Mouse (Mus musculus) neural tube, embryonic 15.5 days (tissue): ENCODE measurements around the gene Mpig6b. TPM values are rescaled to one million over a fixed set of nuclear protein-coding genes. Genes with fewer than 3 reads are reported as not detected.
A peak's percentile ranks its signal among the peaks of the same experiment; 100 is the strongest.

Experiments
- ATAC-seq: fragments of 200-750 bp; cut with Nextera tagmentation; 2 replicates; pipeline ENCODE4 v1.8.0; 2017; ENCODE audit warnings: mild to moderate bottlenecking, moderate TSS enrichment, moderate library complexity; ENCODE audit not compliant: low FRiP score
- H3K27ac ChIP-seq: fragments of 300-500 bp; sonication (generic); replicated peaks from 2 replicates; pipeline ENCODE4 v1.5.1; 2015; ENCODE audit warnings: mild to moderate bottlenecking, inconsistent platforms
- H3K27me3 ChIP-seq: fragments of 300-500 bp; sonication (generic); replicated peaks from 2 replicates; pipeline ENCODE4 v1.6.1; 2015; ENCODE audit warnings: inconsistent platforms
- H3K36me3 ChIP-seq: fragments of 300-500 bp; sonication (generic); 2 replicates; pipeline ENCODE4 v1.6.1; 2015; ENCODE audit warnings: inconsistent platforms
- H3K4me1 ChIP-seq: fragments of 300-500 bp; sonication (generic); 2 replicates; pipeline ENCODE4 v1.6.1; 2015; ENCODE audit warnings: inconsistent platforms
- H3K4me2 ChIP-seq: fragments of 300-500 bp; sonication (generic); 2 replicates; pipeline ENCODE4 v1.6.1; 2015; ENCODE audit warnings: inconsistent platforms, mild to moderate bottlenecking, moderate library complexity
- H3K4me3 ChIP-seq: fragments of 300-500 bp; sonication (generic); replicated peaks from 2 replicates; pipeline ENCODE4 v1.5.1; 2015; ENCODE audit warnings: mild to moderate bottlenecking, inconsistent platforms
- H3K9ac ChIP-seq: fragments of 300-500 bp; sonication (generic); replicated peaks from 2 replicates; pipeline ENCODE4 v1.6.1; 2015; ENCODE audit warnings: mild to moderate bottlenecking, inconsistent platforms
- H3K9me3 ChIP-seq: fragments of 300-500 bp; sonication (generic); replicated peaks from 2 replicates; pipeline ENCODE4 v1.6.1; 2016; ENCODE audit warnings: inconsistent platforms
- WGBS: fragments of 180-500 bp; shearing (Covaris S2); methylation state at CpG from one replicate; pipeline ENCODE4 v1.1.7; 2015; ENCODE audit warnings: mixed read lengths; 5-methylcytosine and 5-hydroxymethylcytosine counted together
- polyA plus RNA-seq: library from polyadenylated mRNA; unstranded; fragments of >200 nt; fragmentation: Nextera tagmentation; extraction: Ambion mirVana; gene quantifications from 2 replicates; pipeline ENCODE4 v1.2.1, GENCODE M21; 2015

The Mpig6b gene
- polyA plus RNA-seq, 1 experiment from 2014 or later: 0.17 TPM

GRCm38 (mm10) chr17:35018171-35018570 lies 47.8 kb downstream of the Mpig6b start:
- WGBS: 91% methylated on average over 3 of the region's 3 CpGs
- H3K9ac ChIP-seq: no peak overlapping the region

GRCm38 (mm10) chr17:35017706-35018030 lies 48.3 kb downstream of the Mpig6b start:
- H3K4me2 ChIP-seq: no peak overlapping the region
- no peak overlapping the region for H3K9ac ChIP-seq
- 78% methylated on average over 14 of the region's 14 CpGs for WGBS
- H3K4me1 ChIP-seq: peaks cover 13% of the 10 kb centered on the region
- H3K36me3 ChIP-seq: peaks cover 44% of the 10 kb centered on the region
- no peak overlapping the region for H3K4me3 ChIP-seq
- ATAC-seq: no peak
- H3K27me3 ChIP-seq: no peaks in the 10 kb centered on the region
- H3K27ac ChIP-seq: no peak overlapping the region
- no peaks in the 10 kb centered on the region for H3K9me3 ChIP-seq

More at GRCm38 (mm10) chr17:35018171-35018570, 47.8 kb downstream of the Mpig6b start:
- Histone ChIP-seq H3K4me3 (no peak overlapping the region), H3K4me1 (peaks cover 13% of the 10 kb centered on the region), H3K9me3 (no peaks in the 10 kb centered on the region), H3K27me3 (no peaks in the 10 kb centered on the region), H3K36me3 (peaks cover 39% of the 10 kb centered on the region), H3K4me2 (no peak overlapping the region), H3K27ac (no peak overlapping the region)
- no peak for ATAC-seq

GRCm38 (mm10) chr17:35016791-35017705 lies 48.9 kb downstream of the Mpig6b start:
- Histone ChIP-seq H3K27me3 (no peaks in the 10 kb centered on the region), H3K4me3 (no peak overlapping the region), H3K9ac (0 out of 2 replicates have a peak overlapping the region, but pooled peaks have one; percentile 7), H3K36me3 (peaks cover 50% of the 10 kb centered on the region), H3K27ac (no peak overlapping the region), H3K4me2 (no peak overlapping the region), H3K9me3 (no peaks in the 10 kb centered on the region), H3K4me1 (peaks cover 13% of the 10 kb centered on the region)
- WGBS: 83% methylated on average over 10 of the region's 10 CpGs
- ATAC-seq: no peak

- Histone ChIP-seq H3K36me3 (peaks cover 57% of the 10 kb centered on the region), H3K9me3 (no peaks in the 10 kb centered on the region), H3K4me1 (peaks cover 10% of the 10 kb centered on the region), H3K27ac (no peak within 1 kb of the TSS), H3K4me2 (no peak within 1 kb of the TSS), H3K4me3 (no peak within 1 kb of the TSS), H3K9ac (0 out of 2 replicates have a peak within 1 kb of the TSS, but pooled peaks have one; percentile 7), H3K27me3 (no peaks in the 10 kb centered on the region)
- peak; percentile 40; the same call in 1 of the 2 replicates for ATAC-seq
- WGBS: 57% methylated on average over 12 of the region's 12 CpGs
These were observed 49.6 kb downstream of the Mpig6b start, which contains the start of gene Vwa7 for GRCm38 (mm10) chr17:35016376-35016775. Vwa7 (plus strand) TSS chr17:35016579.

- no peak for ATAC-seq
- H3K4me1 ChIP-seq: peaks cover 5% of the 10 kb centered on the region; the same call in 1 of the 2 replicates
- no peak overlapping the region for H3K27ac ChIP-seq
- H3K9me3 ChIP-seq: no peaks in the 10 kb centered on the region
- 93% methylated on average over 16 of the region's 16 CpGs for WGBS
- H3K4me2 ChIP-seq: no peak overlapping the region
- H3K27me3 ChIP-seq: no peaks in the 10 kb centered on the region
- H3K36me3 ChIP-seq: peaks cover 68% of the 10 kb centered on the region
- H3K9ac ChIP-seq: no peak overlapping the region
- no peak overlapping the region for H3K4me3 ChIP-seq
These were observed 50.7 kb downstream of the Mpig6b start for GRCm38 (mm10) chr17:35015296-35015695.

GRCm38 (mm10) chr17:35013221-35013620 lies 52.8 kb downstream of the Mpig6b start:
- H3K36me3 ChIP-seq: peaks cover 83% of the 10 kb centered on the region
- ATAC-seq: no peak
- H3K4me2 ChIP-seq: no peak overlapping the region
- peaks cover 5% of the 10 kb centered on the region; the same call in 1 of the 2 replicates for H3K4me1 ChIP-seq
- WGBS: 86% methylated on average over 6 of the region's 6 CpGs
- no peak overlapping the region for H3K4me3 ChIP-seq
- H3K27me3 ChIP-seq: no peaks in the 10 kb centered on the region
- no peak overlapping the region for H3K27ac ChIP-seq
- H3K9me3 ChIP-seq: no peaks in the 10 kb centered on the region
- H3K9ac ChIP-seq: no peak overlapping the region

Other genes starting within 250 kb of the Mpig6b start
- 40.0 and 41.6 TPM in 2 replicates for gene Stk19, start 229.2 kb downstream of the Mpig6b start, polyA plus RNA-seq
- 58.9 and 64.8 TPM in 2 replicates for gene Dxo, start 229.2 kb downstream of the Mpig6b start, polyA plus RNA-seq
- 56.6 and 57.4 TPM in 2 replicates for gene Skiv2l, start 216.0 kb downstream of the Mpig6b start, polyA plus RNA-seq
- gene Nelfe, start 215.8 kb downstream of the Mpig6b start, polyA plus RNA-seq: 77.4 and 77.8 TPM in 2 replicates
- 2.4 and 5.9 TPM in 2 replicates for gene Cfb, start 203.7 kb downstream of the Mpig6b start, polyA plus RNA-seq
- 9.6 and 10.6 TPM in 2 replicates for gene Zbtb12, start 186.7 kb downstream of the Mpig6b start, polyA plus RNA-seq
- gene Gm20547, start 184.1 kb downstream of the Mpig6b start, polyA plus RNA-seq: not detected in 2 replicates
- gene C2, start 167.9 kb downstream of the Mpig6b start, polyA plus RNA-seq: 1.7 and 4.0 TPM in 2 replicates
- gene Ehmt2, start 167.7 kb downstream of the Mpig6b start, polyA plus RNA-seq: 80.4 and 81.2 TPM in 2 replicates
- gene Slc44a4, start 151.7 kb downstream of the Mpig6b start, polyA plus RNA-seq: 4.1 TPM in 1 of 2 replicates, not detected in the other
- gene Neu1, start 134.9 kb downstream of the Mpig6b start, polyA plus RNA-seq: 39.1 and 43.5 TPM in 2 replicates
- gene Hspa1b, start 106.9 kb downstream of the Mpig6b start, polyA plus RNA-seq: 0.54 and 0.84 TPM in 2 replicates
- gene Gm20481, start 96.3 kb downstream of the Mpig6b start, polyA plus RNA-seq: not detected in 2 replicates
- 12.8 and 13.2 TPM in 2 replicates for gene Hspa1a, start 94.0 kb downstream of the Mpig6b start, polyA plus RNA-seq
- gene Hspa1l, start 93.5 kb downstream of the Mpig6b start, polyA plus RNA-seq: 1.4 and 1.5 TPM in 2 replicates
- 97.9 and 120 TPM in 2 replicates for gene Lsm2, start 84.3 kb downstream of the Mpig6b start, polyA plus RNA-seq
- gene Vars, start 65.2 kb downstream of the Mpig6b start, polyA plus RNA-seq: 57.8 and 83.6 TPM in 2 replicates
- 0.19 and 0.34 TPM in 2 replicates for gene Vwa7, start 49.6 kb downstream of the Mpig6b start, polyA plus RNA-seq
- 1.8 and 6.2 TPM in 2 replicates for gene Sapcd1, start 38.2 kb downstream of the Mpig6b start, polyA plus RNA-seq
- gene Msh5, start 19.4 kb downstream of the Mpig6b start, polyA plus RNA-seq: 2.0 and 3.3 TPM in 2 replicates
- 76.6 and 156 TPM in 2 replicates for gene Clic1, start 16.2 kb downstream of the Mpig6b start, polyA plus RNA-seq
- gene Ddah2, start 7.1 kb downstream of the Mpig6b start, polyA plus RNA-seq: 244 and 261 TPM in 2 replicates
- gene Ly6g6c, start 796 bp downstream of the Mpig6b start, polyA plus RNA-seq: 0.19 TPM in 1 of 2 replicates, not detected in the other
- gene Ly6g6e, start 10.7 kb upstream of the Mpig6b start, polyA plus RNA-seq: 0.65 and 1.3 TPM in 2 replicates
- 0.74 and 2.8 TPM in 2 replicates for gene Ly6g6d, start 11.9 kb upstream of the Mpig6b start, polyA plus RNA-seq
- gene Ly6g6f, start 19.4 kb upstream of the Mpig6b start, polyA plus RNA-seq: 0.32 TPM in 1 of 2 replicates, not detected in the other
- 110 TPM in 2 replicates for gene Abhd16a, start 23.1 kb upstream of the Mpig6b start, polyA plus RNA-seq
- not detected in 2 replicates for gene Ly6g5c, start 42.1 kb upstream of the Mpig6b start, polyA plus RNA-seq
- gene Ly6g5b, start 49.2 kb upstream of the Mpig6b start, polyA plus RNA-seq: 1.0 and 1.5 TPM in 2 replicates
- 22.4 and 22.8 TPM in 2 replicates for gene Gpank1, start 55.3 kb upstream of the Mpig6b start, polyA plus RNA-seq
- 312 and 350 TPM in 2 replicates for gene Csnk2b, start 55.9 kb upstream of the Mpig6b start, polyA plus RNA-seq
- gene D17H6S53E, start 60.2 kb upstream of the Mpig6b start, polyA plus RNA-seq: 9.5 and 10.6 TPM in 2 replicates
- 0.20 and 0.84 TPM in 2 replicates for gene Apom, start 65.9 kb upstream of the Mpig6b start, polyA plus RNA-seq
- 54.7 and 62.7 TPM in 2 replicates for gene Bag6, start 69.0 kb upstream of the Mpig6b start, polyA plus RNA-seq
- gene Prrc2a, start 98.7 kb upstream of the Mpig6b start, polyA plus RNA-seq: 155 TPM in 2 replicates
- gene Aif1, start 109.9 kb upstream of the Mpig6b start, polyA plus RNA-seq: 12.1 and 12.3 TPM in 2 replicates
- 8.3 and 12.1 TPM in 2 replicates for gene Lst1, start 122.3 kb upstream of the Mpig6b start, polyA plus RNA-seq
- 0.63 and 7.3 TPM in 2 replicates for gene Ltb, start 128.3 kb upstream of the Mpig6b start, polyA plus RNA-seq
- gene Tnf, start 135.8 kb upstream of the Mpig6b start, polyA plus RNA-seq: 0.09 and 0.28 TPM in 2 replicates
- 0.75 and 0.77 TPM in 2 replicates for gene Lta, start 139.2 kb upstream of the Mpig6b start, polyA plus RNA-seq
- gene Gm16181, start 154.7 kb upstream of the Mpig6b start, polyA plus RNA-seq: 0.40 TPM in 1 of 2 replicates, not detected in the other
- gene Atp6v1g2, start 167.5 kb upstream of the Mpig6b start, polyA plus RNA-seq: 116 and 126 TPM in 2 replicates
- 11.2 and 12.1 TPM in 2 replicates for gene Nfkbil1, start 169.6 kb upstream of the Mpig6b start, polyA plus RNA-seq
- 334 and 376 TPM in 2 replicates for gene Ddx39b, start 175.6 kb upstream of the Mpig6b start, polyA plus RNA-seq
- gene H2-D1, start 196.5 kb upstream of the Mpig6b start, polyA plus RNA-seq: 143 and 196 TPM in 2 replicates